Mouse (Mus musculus): Measurements from ENCODE around the gene Cd9. TPM values are rescaled to one million over a fixed set of nuclear protein-coding genes. Genes with fewer than 3 reads are reported as not detected.

Cd9 gene
- total and polyA plus RNA-seq, 3 experiments, result 12.1 to 27.5 (median 21.6) TPM

DNA sequence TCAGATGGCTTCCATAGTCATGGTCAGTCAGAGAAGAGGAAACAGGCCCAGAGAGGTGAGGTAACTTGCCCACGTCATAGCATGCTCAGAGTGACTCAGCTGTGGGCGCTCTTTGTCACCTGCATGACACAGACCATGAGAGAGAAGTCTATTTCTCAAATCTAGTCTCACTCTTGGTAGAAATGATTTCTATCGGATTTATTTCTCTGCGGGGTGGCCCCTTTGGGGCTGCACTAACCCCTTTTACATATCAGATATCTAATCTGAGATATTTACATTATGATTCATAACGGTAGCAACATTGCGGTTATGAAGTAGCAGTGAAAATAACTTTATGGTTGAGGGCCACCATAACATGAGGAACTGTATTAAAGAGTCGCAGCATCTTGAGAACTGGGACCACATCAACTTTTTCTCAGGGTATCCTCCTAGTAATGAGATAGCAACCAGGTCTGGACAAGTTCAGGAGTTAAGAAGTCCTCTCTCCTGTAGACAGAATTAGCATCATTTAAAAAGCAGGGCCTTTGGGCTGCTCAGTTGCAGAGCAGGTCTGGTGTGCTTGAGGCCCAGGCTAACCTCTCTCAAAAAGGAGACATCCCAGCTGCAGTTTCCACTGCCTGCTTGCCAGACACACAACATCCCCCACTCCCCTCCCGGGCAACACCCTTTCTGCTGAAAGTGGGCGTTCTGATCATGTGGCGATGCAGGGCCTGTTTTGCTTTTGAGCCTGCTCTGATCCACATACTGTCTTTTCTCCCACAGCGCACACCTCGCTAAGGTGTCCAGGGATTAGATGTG lies 10.9 kb downstream of the Cd9 start:
- dilution Hi-C loops (cut with MboI; ENCODE audit: extremely low pct_ligation_motif_present, extremely low pct_unique_long_range_greater_than_20kb, low sequenced_read_pairs), result no loop called here
- TF ChIP-seq GABPA (IDR thresholded peaks at IDR 0.05; ENCODE audit: insufficient replicate concordance, low read depth, low read length) (peak; percentile 48), BHLHE40 (IDR thresholded peaks at IDR 0.05; ENCODE audit: low read depth, low read length) (peak; percentile 83), IRF4 (IDR thresholded peaks at IDR 0.05; ENCODE audit: low read depth, low read length) (peak; percentile 80), EP300 (IDR thresholded peaks at IDR 0.05; ENCODE audit: low read length) (peak; percentile 82), MAZ (IDR thresholded peaks at IDR 0.05; ENCODE audit: low read depth, low read length) (peak; percentile 43; the same call in 1 of the 2 replicates), ZKSCAN1 (IDR thresholded peaks at IDR 0.05; ENCODE audit: borderline replicate concordance, low read depth, low read length) (no peak), NRF1 (IDR thresholded peaks at IDR 0.05; ENCODE audit: low read depth, low read length) (peak; percentile 38; the same call in 1 of the 2 replicates), MAFK (IDR thresholded peaks at IDR 0.05; ENCODE audit: insufficient replicate concordance, low read length) (peak; percentile 68; the same call in 1 of the 2 replicates), E2F4 (IDR thresholded peaks at IDR 0.05; ENCODE audit: insufficient replicate concordance, low read depth, low read length) (peak; percentile 62; the same call in 1 of the 2 replicates), MXI1 (IDR thresholded peaks at IDR 0.05; ENCODE audit: low read depth, low read length) (peak; percentile 77), POLR2A (IDR thresholded peaks at IDR 0.05; ENCODE audit: low read depth, low read length) (no peak), ETS1 (conservative IDR thresholded peaks at IDR 0.05; ENCODE audit: low read depth, low read length) (peak; percentile 95), TCF12 (IDR thresholded peaks at IDR 0.05; ENCODE audit: low read depth, low read length) (peak; percentile 68; the same call in 1 of the 2 replicates), SIN3A (IDR thresholded peaks at IDR 0.05; ENCODE audit: low read length) (peak; percentile 75; the same call in 1 of the 2 replicates), MYC (IDR thresholded peaks at IDR 0.05; ENCODE audit: low read depth, low read length) (0 out of 2 replicates have a peak, but pooled peaks have one; percentile 11), UBTF (IDR thresholded peaks at IDR 0.05; ENCODE audit: low read depth, low read length) (no peak), JUN (IDR thresholded peaks at IDR 0.05; ENCODE audit: insufficient read depth, low read depth, low read length) (peak; percentile 85), MAX (IDR thresholded peaks at IDR 0.05; ENCODE audit: low read length) (peak; percentile 37; the same call in 1 of the 2 replicates), NELFE (IDR thresholded peaks at IDR 0.05; ENCODE audit: low read depth, low read length) (peak; percentile 15; the same call in 1 of the 2 replicates), ELF1 (IDR thresholded peaks at IDR 0.05; ENCODE audit: low read depth, low read length) (0 out of 2 replicates have a peak, but pooled peaks have one; percentile 9), JUND (conservative IDR thresholded peaks at IDR 0.05; ENCODE audit: low read depth, low read length) (peak; percentile 85), RCOR1 (conservative IDR thresholded peaks at IDR 0.05; ENCODE audit: low read depth, low read length) (peak; percentile 84), CTCF (conservative IDR thresholded peaks at IDR 0.05 in 1 of 2, IDR thresholded peaks at IDR 0.05 in 1 of 2; ENCODE audit: low read depth in 2 of 2, low read length in 2 of 2) (no peak), MEF2A (IDR thresholded peaks at IDR 0.05; ENCODE audit: borderline replicate concordance, low read depth, low read length) (peak; percentile 10), POLR2AphosphoS2 (IDR thresholded peaks at IDR 0.05; ENCODE audit: low read depth, low read length) (no peak)
- no peak overlapping the region; the same call in 1 of the 2 replicates for H3K9ac ChIP-seq (ENCODE audit: insufficient read depth, low read depth)
- no peaks in the 10 kb centered on the region for H3K36me3 ChIP-seq (replicated peaks in 1 of 2; ENCODE audit: control insufficient read depth in 1 of 2, insufficient read depth in 1 of 2, low read length in 1 of 2)
- in situ Hi-C loops (cut with MboI; ENCODE audit: low pct_ligation_motif_present, low pct_unique_long_range_greater_than_20kb, low sequenced_read_pairs), result no loop called here
- H3K27ac ChIP-seq (ENCODE audit: insufficient read depth, low read depth), result peak overlapping the region; percentile 74
- H3K9me3 ChIP-seq (replicated peaks; ENCODE audit: low read length), result no peaks in the 10 kb centered on the region
- H3K4me3 ChIP-seq (replicated peaks in 1 of 3; ENCODE audit: low read depth in 2 of 3, low read length in 2 of 3, poor library complexity in 1 of 3), result no peak overlapping the region
- H3K27me3 ChIP-seq (replicated peaks), result no peaks in the 10 kb centered on the region
- peaks cover 30 to 61% of the 10 kb centered on the region in 2 experiments for H3K4me1 ChIP-seq (ENCODE audit: control insufficient read depth in 1 of 2, insufficient read depth in 2 of 2)
- H3K4me2 ChIP-seq (ENCODE audit: insufficient read depth, low read depth, poor library complexity, severe bottlenecking), result peak overlapping the region; percentile 91; the same call in 1 of the 2 replicates
- H3K79me2 ChIP-seq (replicated peaks; ENCODE audit: control insufficient read depth, extremely low read depth, insufficient read depth, poor library complexity, severe bottlenecking), result no peaks in the 10 kb centered on the region
- peak; percentile 74 for DNase-seq (ENCODE audit: extremely low read depth)

All from CH12.LX (cell line).